Mouse (Mus musculus) liver, embryonic 11.5 days (tissue): Measurements from ENCODE around the gene Folr1. TPM values are rescaled to one million over a fixed set of nuclear protein-coding genes. Genes with fewer than 3 reads are reported as not detected.

Experiments used
- ATAC-seq: fragments of 200-750 bp; cut with Nextera tagmentation; replicated peaks from 2 replicates; pipeline ENCODE4 v1.8.0; 2017; ENCODE audit warnings: moderate number of reproducible peaks, mild to moderate bottlenecking, moderate TSS enrichment, moderate library complexity; ENCODE audit not compliant: low FRiP score
- DNase-seq: peaks from one replicate; pipeline ENCODE4 v3.0.0-alpha.2; 2017; ENCODE audit warnings: low spot score
- H3K27ac ChIP-seq: fragments of 300-500 bp; sonication (generic); 2 replicates; pipeline ENCODE4 v1.5.1; 2014; ENCODE audit warnings: mild to moderate bottlenecking, low read depth, low read length, control low read depth
- H3K27me3 ChIP-seq: fragments of 300-500 bp; sonication (generic); replicated peaks from 2 replicates; pipeline ENCODE4 v1.6.1; 2014; ENCODE audit warnings: low read length, mixed read lengths; ENCODE audit not compliant: control insufficient read depth, insufficient read depth
- H3K36me3 ChIP-seq: fragments of 300-500 bp; sonication (generic); 2 replicates; pipeline ENCODE4 v1.6.1; 2014; ENCODE audit warnings: mild to moderate bottlenecking, low read length, moderate library complexity, mixed read lengths; ENCODE audit not compliant: control insufficient read depth, insufficient read depth
- H3K4me1 ChIP-seq: fragments of 300-500 bp; sonication (generic); replicated peaks from 2 replicates; pipeline ENCODE4 v1.6.1; 2014; ENCODE audit warnings: low read length, mixed read lengths; ENCODE audit not compliant: control insufficient read depth, insufficient read depth
- H3K4me2 ChIP-seq: fragments of 300-500 bp; sonication (generic); 2 replicates; pipeline ENCODE4 v1.6.1; 2014; ENCODE audit warnings: mild to moderate bottlenecking, control low read depth, moderate library complexity
- H3K4me3 ChIP-seq: fragments of 300-500 bp; sonication (generic); 2 replicates; pipeline ENCODE4 v1.5.1; 2014; ENCODE audit warnings: low read depth, low read length, control low read depth
- H3K9ac ChIP-seq: fragments of 300-500 bp; sonication (generic); 2 replicates; pipeline ENCODE4 v1.6.1; 2014; ENCODE audit warnings: low read depth, low read length, control low read depth
- H3K9me3 ChIP-seq: fragments of 300-500 bp; sonication (generic); 2 replicates; pipeline ENCODE4 v1.6.1; 2016; ENCODE audit warnings: low read length, inconsistent platforms, mixed read lengths; ENCODE audit not compliant: control insufficient read depth
- WGBS: fragments of 180-500 bp; shearing (Covaris S2); extraction: QIAGEN DNeasy Blood & Tissue Kit; methylation state at CpG from one replicate; pipeline ENCODE4 v1.1.7; 2014; 5-methylcytosine and 5-hydroxymethylcytosine counted together
- microRNA-seq: library from miRNA; unstranded; fragments of <30 nt; microRNA quantifications from one replicate; pipeline ENCODE4, GENCODE M21; 2017; ENCODE audit warnings: borderline number of aligned reads
- polyA plus RNA-seq: library from polyadenylated mRNA; unstranded; fragments of >200 nt; fragmentation: Nextera tagmentation; extraction: Ambion mirVana; gene quantifications from 2 replicates; pipeline ENCODE4 v1.2.1, GENCODE M21; 2014

Gene Folr1
- polyA plus RNA-seq, 1 experiment from 2014 or later, result 0.27 TPM

DNA sequence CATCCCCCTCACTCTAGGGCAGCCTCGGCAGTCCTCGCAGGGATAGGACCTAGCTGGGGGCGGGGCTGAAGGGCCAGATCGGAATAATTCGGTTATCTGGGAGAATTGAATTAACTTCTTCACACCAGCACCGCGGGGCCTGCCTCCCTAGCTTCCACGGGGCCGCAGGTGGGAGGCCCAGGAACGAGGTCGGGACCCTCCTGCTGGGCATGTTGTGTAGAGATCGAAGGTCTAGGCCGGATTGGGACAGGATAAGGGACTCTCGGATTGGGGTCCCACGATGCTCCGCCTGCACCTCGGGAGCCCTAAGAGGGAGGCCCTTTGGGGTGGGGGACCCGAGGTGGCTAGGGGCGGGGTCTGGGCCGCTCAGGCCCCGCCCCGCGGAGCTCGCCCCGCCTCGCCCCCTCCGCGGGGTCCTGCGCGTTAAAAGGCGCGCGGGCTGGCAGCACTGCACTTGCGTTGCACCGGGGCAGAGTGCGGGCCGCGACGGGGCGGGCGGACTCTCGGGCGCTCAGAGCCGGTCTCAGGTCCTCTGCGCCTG is 52.7 kb downstream of the Folr1 start, which contains the start of gene Phox2a:
Gene Phox2a, plus strand, starts transcription at position 453 of the 541 bp plus-strand sequence.
- Histone ChIP-seq H3K4me1 (peaks cover 3% of the 10 kb centered on the region), H3K9me3 (no peaks in the 10 kb centered on the region), H3K9ac (no peak within 1 kb of the TSS), H3K4me2 (peak within 1 kb of the TSS; percentile 55), H3K4me3 (peak within 1 kb of the TSS; percentile 30), H3K27ac (no peak within 1 kb of the TSS), H3K36me3 (no peaks in the 10 kb centered on the region), H3K27me3 (peaks cover 69% of the 10 kb centered on the region)
- ATAC-seq, result no peak
- no peak for DNase-seq
- 2% methylated on average over 41 of the region's 45 CpGs for WGBS

Small RNA genes within 50 kb of the gene (microRNA-seq; reads per million reads assigned to microRNA genes)
- gene Gm22655, result not detected

Other genes with a start within 250 kb of the Folr1 start
- gene Clpb, start 207.2 kb downstream of the Folr1 start, polyA plus RNA-seq, result 51.3 and 54.7 TPM in 2 replicates
- gene Phox2a, start 52.5 kb downstream of the Folr1 start, polyA plus RNA-seq, result 0.10 TPM in 1 of 2 replicates, not detected in the other
- 22.3 and 23.4 TPM in 2 replicates for gene Inppl1, start 32.6 kb downstream of the Folr1 start, polyA plus RNA-seq
- 3.3 and 3.9 TPM in 2 replicates for gene Folr2, start 13.6 kb downstream of the Folr1 start, polyA plus RNA-seq
- gene Anapc15, start 7.1 kb downstream of the Folr1 start, polyA plus RNA-seq, result 94.7 and 96.2 TPM in 2 replicates
- 119 and 124 TPM in 2 replicates for gene Lamtor1, start 35.1 kb upstream of the Folr1 start, polyA plus RNA-seq
- gene Tomt, start 35.6 kb upstream of the Folr1 start, polyA plus RNA-seq, result 0.71 and 0.75 TPM in 2 replicates
- 5.5 and 6.4 TPM in 2 replicates for gene Lrrc51, start 63.1 kb upstream of the Folr1 start, polyA plus RNA-seq
- gene Numa1, start 63.3 kb upstream of the Folr1 start, polyA plus RNA-seq, result 66.2 and 66.3 TPM in 2 replicates
- 2.4 and 3.9 TPM in 2 replicates for gene Il18bp, start 147.9 kb upstream of the Folr1 start, polyA plus RNA-seq
- gene Rnf121, start 194.7 kb upstream of the Folr1 start, polyA plus RNA-seq, result 16.4 and 16.7 TPM in 2 replicates
- gene Xndc1, start 194.7 kb upstream of the Folr1 start, polyA plus RNA-seq, result 19.5 and 24.6 TPM in 2 replicates
- gene Xntrpc, start 194.9 kb upstream of the Folr1 start, polyA plus RNA-seq, result 0.71 and 0.81 TPM in 2 replicates
- not detected in 2 replicates for gene Trpc2, start 212.3 kb upstream of the Folr1 start, polyA plus RNA-seq
- 0.38 and 1.1 TPM in 2 replicates for gene Art1, start 231.0 kb upstream of the Folr1 start, polyA plus RNA-seq
- 0.58 and 0.78 TPM in 2 replicates for gene Art5, start 238.7 kb upstream of the Folr1 start, polyA plus RNA-seq
- not detected in 2 replicates for gene Chrna10, start 246.0 kb upstream of the Folr1 start, polyA plus RNA-seq